In the genomic region with DNA sequence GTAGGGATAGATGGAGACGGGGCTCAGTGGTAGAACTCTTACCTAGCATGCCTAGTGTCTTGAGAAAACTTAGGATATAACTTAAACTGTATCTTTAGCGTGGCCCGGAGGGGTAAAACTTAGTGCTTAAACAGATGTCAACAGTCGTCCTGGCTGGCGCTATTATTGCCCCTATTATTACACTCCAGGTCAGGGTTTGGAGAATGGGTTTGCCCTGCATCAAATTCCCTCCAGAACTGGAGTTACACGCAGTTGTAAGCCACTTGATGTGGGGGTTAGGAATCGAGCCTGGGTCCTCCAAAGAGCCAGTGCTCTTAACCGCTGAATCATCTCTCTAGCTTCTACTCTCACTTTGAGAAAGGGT, we compare ENCODE assay signal across 8 mouse cellular contexts. TPM values are rescaled to one million over a fixed set of nuclear protein-coding genes. Genes with fewer than 3 reads are reported as not detected.
A peak's percentile ranks its signal among the peaks of the same experiment; 100 is the strongest.
DNase-seq lines count a peak whose midpoint lies in the region; ATAC-seq and TF ChIP-seq lines count a peak whose summit lies in the region.

No protein-coding gene starts in this region.

- peaks cover 36% of the 10 kb centered on the region for H3K36me3 ChIP-seq in limb, embryonic 13.5 days
- H3K36me3 ChIP-seq in stomach, embryonic 14.5 days (ENCODE audit: control insufficient read depth, insufficient read depth, low read length) = peaks cover 9% of the 10 kb centered on the region

- peak; percentile 72 for ATAC-seq in limb, embryonic 13.5 days (ENCODE audit: low FRiP score, low read depth)
- no peak for ATAC-seq in stomach, embryonic 14.5 days (ENCODE audit: insufficient number of reproducible peaks, insufficient read depth, low FRiP score, low read depth)

- peak overlapping the region; percentile 59 for H3K9ac ChIP-seq in limb, embryonic 13.5 days
- H3K9ac ChIP-seq in stomach, embryonic 14.5 days (replicated peaks; ENCODE audit: low read depth, low read length) = 0 out of 2 replicates have a peak overlapping the region, but pooled peaks have one; percentile 18

- peak overlapping the region; percentile 96 for H3K4me2 ChIP-seq in limb, embryonic 13.5 days (replicated peaks)
- H3K4me2 ChIP-seq in stomach, embryonic 14.5 days (replicated peaks; ENCODE audit: low read depth, low read length) = peak overlapping the region; percentile 71

- H3K4me3 ChIP-seq in cerebellum, adult 2 months (replicated peaks; ENCODE audit: insufficient read depth, low read depth, low read length) = peak overlapping the region; percentile 83
- H3K4me3 ChIP-seq in limb, embryonic 13.5 days = peak overlapping the region; percentile 90
- H3K4me3 ChIP-seq in stomach, embryonic 14.5 days (ENCODE audit: low read depth, low read length) = peak overlapping the region; percentile 75

- H3K9me3 ChIP-seq in limb, embryonic 13.5 days = no peaks in the 10 kb centered on the region
- H3K9me3 ChIP-seq in stomach, embryonic 14.5 days (ENCODE audit: control insufficient read depth, low read depth, low read length) = no peaks in the 10 kb centered on the region

- H3K27me3 ChIP-seq in cerebellum, adult 2 months (ENCODE audit: control insufficient read depth, insufficient read depth, low read length) = no peaks in the 10 kb centered on the region
- no peaks in the 10 kb centered on the region for H3K27me3 ChIP-seq in limb, embryonic 13.5 days
- H3K27me3 ChIP-seq in stomach, embryonic 14.5 days (ENCODE audit: control insufficient read depth, insufficient read depth, low read length) = no peaks in the 10 kb centered on the region

- no peak overlapping the region for H3K27ac ChIP-seq in cerebellum, adult 2 months (ENCODE audit: insufficient read depth, low read length)
- H3K27ac ChIP-seq in limb, embryonic 13.5 days = peak overlapping the region; percentile 61; the same call in 1 of the 2 replicates
- peak overlapping the region; percentile 23; the same call in 1 of the 2 replicates for H3K27ac ChIP-seq in stomach, embryonic 14.5 days (ENCODE audit: low read length)

- no peak for DNase-seq in cerebellum, adult 2 months
- DNase-seq in cerebellum, postnatal 10 days = no peak
- DNase-seq in right cerebral cortex, postnatal 4 days = peak; percentile 5
- no peak for DNase-seq in right cerebral cortex, postnatal 36 days (ENCODE audit: low spot score in 2 of 2)
- DNase-seq in adrenal gland, adult 8-10 months = no peak
- DNase-seq in kidney, postnatal 14 days = no peak

- no peaks in the 10 kb centered on the region for H3K4me1 ChIP-seq in cerebellum, adult 2 months (ENCODE audit: control insufficient read depth, insufficient read depth, low read length)
- H3K4me1 ChIP-seq in limb, embryonic 13.5 days = peaks cover 20% of the 10 kb centered on the region
- 0 out of 2 replicates have a peak, but pooled peaks cover 3% of the 10 kb centered on the region for H3K4me1 ChIP-seq in stomach, embryonic 14.5 days (ENCODE audit: control insufficient read depth, insufficient read depth, low read length)

- no peak for TF ChIP-seq CTCF in cerebellum, adult 2 months (IDR thresholded peaks at IDR 0.05; ENCODE audit: borderline replicate concordance, insufficient read depth, low read depth, low read length)

- no peak for TF ChIP-seq POLR2A in cerebellum, adult 2 months (IDR thresholded peaks at IDR 0.05; ENCODE audit: borderline replicate concordance, insufficient read depth, low read length)

- WGBS in cerebellum, adult 2 months = 3% methylated on average over 8 of the region's 8 CpGs
- whole genome bisulfite sequencing in limb, embryonic 13.5 days = 15% methylated on average over 8 of the region's 8 CpGs
- WGBS in stomach, embryonic 14.5 days = 11% methylated on average over 8 of the region's 8 CpGs

RNA-seq across cellular contexts. Expression of gene Cenph, which starts 0.3 kb away (rescaled TPM):
- polyA plus RNA-seq in cerebellum, adult 2 months (2012; rRNA removed) = 0.41 and 0.63 TPM in 2 replicates
- polyA plus RNA-seq in limb, embryonic 13.5 days (2015; fragmentation: Nextera tagmentation; extraction: Ambion mirVana) = 40.2 and 40.7 TPM in 2 replicates
- polyA plus RNA-seq in stomach, embryonic 14.5 days (2014; fragmentation: Nextera tagmentation; extraction: Ambion mirVana) = 36.5 and 38.9 TPM in 2 replicates
- under 1 TPM in 3 of 4 experiments, not detected in 1; 0.38 to 0.66 (median 0.55) TPM for total RNA-seq in adrenal gland, adult 8-10 months (2022)

RNA-seq across cellular contexts. Expression of gene Ccnb1, which starts 10.3 kb away (rescaled TPM):
- polyA plus RNA-seq in cerebellum, adult 2 months (2012; rRNA removed) = 0.18 and 0.33 TPM in 2 replicates
- 241 and 246 TPM in 2 replicates for polyA plus RNA-seq in limb, embryonic 13.5 days (2015; fragmentation: Nextera tagmentation; extraction: Ambion mirVana)
- 221 and 246 TPM in 2 replicates for polyA plus RNA-seq in stomach, embryonic 14.5 days (2014; fragmentation: Nextera tagmentation; extraction: Ambion mirVana)
- 1 to 10 TPM in 3 of 4 experiments, under 1 TPM in 1; 0.97 to 3.7 (median 2.3) TPM for total RNA-seq in adrenal gland, adult 8-10 months (2022)

RNA-seq across cellular contexts. Expression of gene Mrps36, which starts 31.6 kb away (rescaled TPM):
- 115 and 119 TPM in 2 replicates for polyA plus RNA-seq in cerebellum, adult 2 months (2012; rRNA removed)
- 100.0 and 102 TPM in 2 replicates for polyA plus RNA-seq in limb, embryonic 13.5 days (2015; fragmentation: Nextera tagmentation; extraction: Ambion mirVana)
- 171 and 175 TPM in 2 replicates for polyA plus RNA-seq in stomach, embryonic 14.5 days (2014; fragmentation: Nextera tagmentation; extraction: Ambion mirVana)
- 100 to 1,000 TPM in 1 of 4 experiments, 10 to 100 TPM in 3; 62.7 to 106 (median 84.0) TPM for total RNA-seq in adrenal gland, adult 8-10 months (2022)

RNA-seq across cellular contexts. Expression of gene Cdk7, which starts 45.3 kb away (rescaled TPM):
- 18.5 and 20.9 TPM in 2 replicates for polyA plus RNA-seq in cerebellum, adult 2 months (2012; rRNA removed)
- 109 and 112 TPM in 2 replicates for polyA plus RNA-seq in limb, embryonic 13.5 days (2015; fragmentation: Nextera tagmentation; extraction: Ambion mirVana)
- 88.4 and 89.0 TPM in 2 replicates for polyA plus RNA-seq in stomach, embryonic 14.5 days (2014; fragmentation: Nextera tagmentation; extraction: Ambion mirVana)
- 10 to 100 TPM; 45.1 to 57.7 (median 45.5) TPM for total RNA-seq in adrenal gland, adult 8-10 months (2022)

RNA-seq across cellular contexts. Expression of gene Slc30a5, which starts 57.2 kb away (rescaled TPM):
- polyA plus RNA-seq in cerebellum, adult 2 months (2012; rRNA removed) = 42.7 and 44.0 TPM in 2 replicates
- polyA plus RNA-seq in limb, embryonic 13.5 days (2015; fragmentation: Nextera tagmentation; extraction: Ambion mirVana) = 54.1 and 57.2 TPM in 2 replicates
- polyA plus RNA-seq in stomach, embryonic 14.5 days (2014; fragmentation: Nextera tagmentation; extraction: Ambion mirVana) = 58.4 and 62.4 TPM in 2 replicates
- 10 to 100 TPM; 42.6 to 47.9 (median 44.9) TPM for total RNA-seq in adrenal gland, adult 8-10 months (2022)

Comparison
In these comparisons a context has a peak if more than half of its experiments do, and no peak if none do; other contexts are left out.
1. RNA of gene Cenph, which starts 0.3 kb away (polyA plus RNA-seq): 40.2 to 40.7 TPM in limb, embryonic 13.5 days and 36.5 to 38.9 TPM in stomach, embryonic 14.5 days; 0.41 to 0.63 TPM in cerebellum, adult 2 months; every median in the first group is over 10 times any median in the second.
2. RNA of gene Ccnb1, which starts 10.3 kb away (polyA plus RNA-seq): 221 to 246 TPM in stomach, embryonic 14.5 days and 241 to 246 TPM in limb, embryonic 13.5 days; 0.18 to 0.33 TPM in cerebellum, adult 2 months; every median in the first group is over 100 times any median in the second.
3. Peak in every context shown above with its lines, with median percentiles within 50 percentile points of each other: H3K4me3 ChIP-seq.